Mouse (Mus musculus) spleen, adult 2 months (tissue): ENCODE measurements around the gene Rab11fip3. TPM values are rescaled to one million over a fixed set of nuclear protein-coding genes. Genes with fewer than 3 reads are reported as not detected.

Experiments
- DNase-seq, 2 experiments: peaks; one replicate each; pipeline versions ENCODE4 v3.0.0 to v3.0.0-alpha.2; 2012 to 2021; ENCODE audit warnings: low spot score in 2 of 2, low read depth in 1 of 2
- H3K27ac ChIP-seq: fragments of 200-500 bp; 2 replicates; pipeline ENCODE4 v1.5.1; 2012; ENCODE audit warnings: low read length, inconsistent platforms; ENCODE audit not compliant: insufficient read depth
- H3K27me3 ChIP-seq: fragments of 200-500 bp; 2 replicates; pipeline ENCODE4 v1.6.1; 2012; ENCODE audit warnings: mild to moderate bottlenecking, moderate library complexity, low read length, inconsistent platforms; ENCODE audit not compliant: control insufficient read depth, insufficient read depth
- H3K36me3 ChIP-seq: fragments of 200-500 bp; 2 replicates; pipeline ENCODE4 v1.6.1; 2012; ENCODE audit warnings: mild to moderate bottlenecking, low read length, inconsistent platforms; ENCODE audit not compliant: control insufficient read depth, insufficient read depth
- H3K4me1 ChIP-seq: fragments of 200-500 bp; 2 replicates; pipeline ENCODE4 v1.6.1; 2011; ENCODE audit warnings: inconsistent platforms; ENCODE audit not compliant: control insufficient read depth, insufficient read depth, insufficient read length
- H3K4me3 ChIP-seq: fragments of 200-500 bp; 2 replicates; pipeline ENCODE4 v1.5.1; 2011; ENCODE audit warnings: mild to moderate bottlenecking, inconsistent platforms; ENCODE audit not compliant: insufficient read depth, insufficient read length; ENCODE audit errors: extremely low read depth
- CTCF ChIP-seq: fragments of 200-500 bp; IDR thresholded peaks from 2 replicates; pipeline ENCODE4 v1.5.1; 2011; ENCODE audit warnings: mild to moderate bottlenecking, inconsistent platforms; ENCODE audit not compliant: insufficient read depth, insufficient read length, insufficient replicate concordance; ENCODE audit errors: extremely low read depth
- POLR2A ChIP-seq: fragments of 200-500 bp; IDR thresholded peaks from 2 replicates; pipeline ENCODE4 v1.6.1; 2011; ENCODE audit warnings: low read depth, low read length, inconsistent platforms
- WGBS: fragments of 180-500 bp; shearing (Covaris S2); methylation state at CpG from one replicate; pipeline ENCODE4 v1.1.7; 2018; 5-methylcytosine and 5-hydroxymethylcytosine counted together
- polyA plus RNA-seq: library from polyadenylated mRNA; depleted of rRNA; stranded (reverse); fragments of >200 nt; gene quantifications from 2 replicates; pipeline ENCODE4 v1.2.3, GENCODE M21; 2012

Gene Rab11fip3
- polyA plus RNA-seq, 1 experiment: 13.3 TPM

DNA sequence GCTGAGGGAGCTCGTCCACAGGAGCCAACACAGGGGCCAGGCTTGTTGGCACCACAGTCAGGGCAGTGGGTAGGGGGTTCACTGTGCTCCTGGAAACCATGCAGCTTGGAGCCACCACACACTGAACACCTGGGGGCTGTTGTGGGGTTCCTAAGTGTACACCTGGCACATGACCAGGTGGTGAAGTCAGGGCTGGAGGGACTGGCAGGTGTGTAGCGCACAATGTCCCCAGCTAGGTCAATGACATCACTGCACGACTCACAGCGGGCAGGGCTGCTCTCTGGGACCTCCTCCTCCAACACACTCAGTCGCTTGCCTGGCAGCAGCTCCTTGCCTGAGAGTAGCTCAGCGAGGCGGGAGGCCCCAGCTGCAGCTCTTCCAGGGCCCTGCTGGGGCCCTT, 105.1 kb downstream of the Rab11fip3 start:
- peaks cover 13% of the 10 kb centered on the region for H3K36me3 ChIP-seq
- no peak for TF ChIP-seq CTCF
- no peak for TF ChIP-seq POLR2A
- no peaks in the 10 kb centered on the region for H3K27me3 ChIP-seq
- no peak for DNase-seq
- H3K4me3 ChIP-seq: no peak overlapping the region
- 91% methylated on average over 7 of the region's 7 CpGs for WGBS
- no peaks in the 10 kb centered on the region for H3K4me1 ChIP-seq
- no peak overlapping the region for H3K27ac ChIP-seq

DNA sequence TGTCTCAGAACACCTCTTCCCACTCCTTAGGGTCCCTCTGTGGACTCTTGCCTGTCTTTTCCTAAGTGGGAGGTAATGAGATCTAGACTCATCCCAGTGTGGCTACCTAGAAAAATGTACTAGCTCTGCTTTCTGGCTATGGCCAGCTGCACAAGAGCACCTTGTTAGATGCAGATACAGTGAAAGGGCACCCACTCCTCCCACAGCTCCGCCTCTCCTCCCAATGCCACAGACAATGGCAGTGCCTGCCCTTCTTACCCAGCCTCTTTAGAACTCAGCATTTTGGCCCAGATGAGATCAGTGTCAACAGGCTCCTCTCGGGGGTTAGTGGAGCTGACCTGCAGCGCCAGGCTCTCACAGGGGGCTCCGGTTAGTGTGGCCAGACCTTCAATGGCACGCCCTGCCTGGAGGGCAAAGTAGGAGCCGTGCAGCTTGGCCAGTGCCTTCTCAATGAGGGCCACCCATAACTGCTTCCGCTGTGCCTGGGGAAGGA, 106.9 kb downstream of the Rab11fip3 start:
- peaks cover 13% of the 10 kb centered on the region for H3K36me3 ChIP-seq
- H3K4me1 ChIP-seq: no peaks in the 10 kb centered on the region
- TF ChIP-seq CTCF (no peak), POLR2A (no peak)
- H3K4me3 ChIP-seq: no peak overlapping the region
- no peak overlapping the region for H3K27ac ChIP-seq
- DNase-seq: no peak
- 96% methylated on average over 7 of the region's 7 CpGs for WGBS
- no peaks in the 10 kb centered on the region for H3K27me3 ChIP-seq

DNA sequence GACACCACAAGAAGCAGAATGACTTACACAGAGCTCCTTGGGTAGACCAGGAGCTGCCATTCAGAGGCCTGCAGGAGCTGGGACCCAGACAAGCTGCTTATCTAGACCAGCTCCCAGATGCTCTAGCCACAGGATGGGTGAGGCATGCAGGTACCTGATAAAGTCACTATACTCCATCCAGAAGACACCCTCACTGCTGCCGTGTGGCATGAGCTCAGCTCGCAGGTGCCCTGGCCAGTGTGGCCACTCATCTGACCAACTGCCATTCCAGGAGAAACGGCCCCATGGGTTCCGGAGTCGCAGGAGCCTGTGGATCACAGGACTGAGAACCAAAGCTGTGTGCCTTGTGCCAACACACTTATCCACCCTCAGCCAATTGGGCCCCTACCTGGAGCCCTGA, 107.8 kb downstream of the Rab11fip3 start:
- no peak for DNase-seq
- TF ChIP-seq POLR2A: no peak
- no peak for TF ChIP-seq CTCF
- Histone ChIP-seq H3K27ac (no peak overlapping the region; the same call in 1 of the 2 replicates), H3K27me3 (no peaks in the 10 kb centered on the region), H3K4me3 (no peak overlapping the region), H3K4me1 (no peaks in the 10 kb centered on the region), H3K36me3 (peaks cover 13% of the 10 kb centered on the region)
- WGBS: 84% methylated on average over 5 of the region's 5 CpGs

DNA sequence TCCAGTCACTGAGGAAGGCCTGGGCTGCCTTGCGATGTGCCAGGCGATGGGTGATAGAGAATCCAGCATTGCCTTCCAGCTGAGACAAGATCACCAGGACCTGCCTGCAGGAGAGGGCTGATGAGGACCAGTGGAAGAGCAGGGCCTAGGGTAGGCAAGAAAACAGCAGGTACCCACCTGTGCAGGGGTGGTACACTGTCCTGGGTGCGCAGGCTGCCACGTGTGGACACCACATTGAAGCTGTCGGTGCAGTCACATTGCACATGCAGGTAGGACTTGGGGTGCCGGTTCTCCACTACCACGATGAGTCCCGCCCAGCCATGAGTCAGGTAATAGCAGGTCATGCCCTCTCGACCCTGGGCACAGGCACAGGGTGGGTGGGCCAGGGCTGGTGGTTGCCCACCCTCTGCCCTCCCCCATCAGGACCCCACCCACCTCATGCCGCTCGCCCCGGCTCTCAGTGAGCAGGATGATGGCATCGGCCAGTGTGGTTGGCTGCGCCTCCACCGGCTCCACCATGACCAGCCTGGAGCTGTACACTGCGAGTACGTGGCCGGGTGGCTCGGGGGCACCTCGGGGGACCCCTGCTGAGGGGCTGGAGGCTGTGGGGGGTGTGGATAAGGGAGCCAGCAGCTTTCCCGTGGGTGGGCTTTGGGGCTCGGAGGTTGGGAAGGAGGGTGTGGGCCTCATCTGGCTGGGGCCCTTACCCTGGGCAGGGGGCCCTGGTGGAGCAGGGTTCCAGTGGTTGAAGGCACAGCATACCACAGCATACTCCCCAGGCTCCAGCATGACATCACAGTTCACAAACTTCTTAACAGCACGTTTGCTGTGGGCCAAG, 109.5 kb downstream of the Rab11fip3 start:
- DNase-seq: no peak
- WGBS: 95% methylated on average over 23 of the region's 23 CpGs
- no peak overlapping the region for H3K4me3 ChIP-seq

DNA sequence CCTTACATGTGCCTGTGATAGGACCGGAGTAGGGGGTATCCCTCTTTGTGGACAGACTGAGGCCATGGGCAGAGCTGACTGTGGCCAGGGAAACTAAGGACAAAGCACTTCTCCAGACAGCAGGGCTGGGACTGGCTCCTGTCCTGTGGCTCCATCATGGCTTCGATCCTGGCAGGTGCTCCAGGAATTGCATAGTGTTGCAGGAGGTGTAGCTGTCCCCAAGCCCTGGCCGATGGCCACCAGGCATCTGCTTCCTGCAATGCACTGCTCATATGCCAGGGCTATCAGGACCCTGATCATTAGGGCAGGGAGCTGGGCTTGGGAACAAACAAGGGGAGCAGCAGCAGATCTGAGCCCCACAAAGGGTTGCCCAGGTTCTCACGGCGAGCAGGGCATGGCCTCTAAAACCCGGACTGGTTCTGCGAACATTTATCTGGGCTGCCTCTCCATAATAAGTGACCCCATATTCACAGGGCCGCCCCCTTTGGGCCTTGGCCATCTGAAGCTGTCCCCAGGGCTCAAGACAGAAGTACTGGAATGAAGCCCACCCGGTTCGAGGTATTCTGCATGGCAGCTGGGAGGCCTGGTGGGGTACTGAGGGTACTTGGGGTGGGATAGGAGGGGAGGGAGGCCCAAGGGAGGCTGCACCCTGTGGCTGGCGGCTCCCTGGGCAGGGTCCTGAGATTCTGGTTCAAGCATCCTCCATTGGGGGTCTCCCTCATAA, 110.4 kb downstream of the Rab11fip3 start:
- 96% methylated on average over 11 of the region's 11 CpGs for WGBS
- H3K27me3 ChIP-seq: no peaks in the 10 kb centered on the region
- peaks cover 9% of the 10 kb centered on the region for H3K36me3 ChIP-seq
- no peak overlapping the region for H3K27ac ChIP-seq
- H3K4me3 ChIP-seq: no peak overlapping the region
- no peaks in the 10 kb centered on the region for H3K4me1 ChIP-seq
- no peak for DNase-seq
- TF ChIP-seq CTCF (no peak), POLR2A (no peak)

More for the DNA sequence above, 109.5 kb downstream of the Rab11fip3 start:
- Histone ChIP-seq H3K27me3 (no peaks in the 10 kb centered on the region), H3K27ac (no peak overlapping the region), H3K4me1 (no peaks in the 10 kb centered on the region), H3K36me3 (peaks cover 13% of the 10 kb centered on the region)
- no peak for TF ChIP-seq POLR2A
- TF ChIP-seq CTCF: no peak

DNA sequence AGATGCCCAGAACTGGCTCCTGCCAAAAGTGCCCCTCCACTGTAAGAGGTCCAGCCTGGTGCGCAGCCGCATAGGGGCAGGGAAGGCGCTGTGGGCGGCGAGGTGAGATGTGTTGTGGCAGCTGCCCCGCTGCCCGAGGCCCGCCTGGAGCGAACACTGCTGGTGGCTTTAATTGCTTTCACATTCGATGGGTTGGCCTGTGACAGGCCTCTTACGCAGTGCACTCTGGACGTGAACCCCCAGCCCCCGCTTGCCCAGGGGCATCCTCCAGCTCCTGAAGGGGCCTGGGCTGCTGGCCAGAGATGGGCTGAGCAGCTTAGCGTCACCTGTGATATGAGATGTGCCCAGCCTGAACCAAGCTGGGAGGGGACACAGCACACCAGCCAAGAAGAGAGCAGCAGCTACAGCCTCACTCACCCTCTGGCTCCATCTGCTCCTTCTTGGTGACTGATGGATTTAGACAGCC, 111.7 kb downstream of the Rab11fip3 start:
- Histone ChIP-seq H3K4me3 (no peak overlapping the region), H3K36me3 (peaks cover 9% of the 10 kb centered on the region), H3K4me1 (no peaks in the 10 kb centered on the region), H3K27ac (no peak overlapping the region), H3K27me3 (no peaks in the 10 kb centered on the region)
- no peak for DNase-seq
- no peak for TF ChIP-seq CTCF
- no peak for TF ChIP-seq POLR2A
- 95% methylated on average over 14 of the region's 14 CpGs for WGBS

DNA sequence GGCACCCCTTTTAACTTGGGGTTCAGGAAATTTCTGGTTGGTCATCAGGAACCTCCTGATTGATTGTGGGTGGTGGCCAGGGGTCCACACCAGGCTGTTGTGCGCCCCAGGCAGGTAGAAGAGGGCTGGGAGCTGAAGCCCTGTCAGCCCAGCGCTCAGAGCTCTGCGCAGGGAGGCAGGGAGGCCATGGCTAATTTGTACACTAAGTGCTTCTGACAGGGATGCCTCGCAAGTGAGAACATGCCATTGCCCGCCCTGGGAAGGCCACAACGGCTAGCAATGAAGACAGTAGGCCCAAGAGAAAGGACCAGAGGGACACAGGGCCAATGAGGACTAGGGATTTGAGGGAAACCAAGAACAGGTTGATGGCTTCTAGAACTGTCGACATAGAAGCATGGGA, 112.7 kb downstream of the Rab11fip3 start:
- TF ChIP-seq CTCF (no peak), POLR2A (no peak)
- no peak overlapping the region for H3K4me3 ChIP-seq
- peaks cover 9% of the 10 kb centered on the region for H3K36me3 ChIP-seq
- no peak overlapping the region for H3K27ac ChIP-seq
- WGBS: 92% methylated on average over 7 of the region's 7 CpGs
- DNase-seq: no peak
- H3K27me3 ChIP-seq: peaks cover 6% of the 10 kb centered on the region
- H3K4me1 ChIP-seq: peaks cover 3% of the 10 kb centered on the region; the same call in 1 of the 2 replicates
